Mouse (Mus musculus) mature B cell (primary cell): ENCODE measurements around the gene Grid2.

Source experiments
- in situ Hi-C: fragments of 300-500 bp; cut with MboI; formaldehyde crosslinking; loops from 2 replicates; pipeline ENCODE4 v1.14.3; 2019

Grid2 gene

DNA sequence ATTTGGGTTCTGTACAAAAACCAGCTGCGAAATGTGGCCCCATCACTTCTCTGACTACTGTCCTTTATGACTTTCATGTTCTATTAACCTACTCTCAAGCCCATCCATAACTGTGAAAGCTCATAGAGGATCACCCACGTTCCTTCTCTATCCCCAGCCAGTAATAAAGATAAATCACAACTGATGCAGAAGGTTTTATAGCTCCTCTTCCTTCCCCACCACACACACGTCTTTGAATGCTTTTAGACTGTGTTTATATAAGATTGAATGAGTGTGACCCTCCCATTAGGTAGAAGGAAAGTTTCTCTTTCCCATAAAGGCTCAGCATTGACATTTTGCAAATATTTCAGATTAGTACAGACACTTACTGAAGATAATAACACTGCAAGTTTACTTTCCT is 1350.1 kb downstream of the Grid2 start:
- in situ Hi-C loops, result no loop called here

DNA sequence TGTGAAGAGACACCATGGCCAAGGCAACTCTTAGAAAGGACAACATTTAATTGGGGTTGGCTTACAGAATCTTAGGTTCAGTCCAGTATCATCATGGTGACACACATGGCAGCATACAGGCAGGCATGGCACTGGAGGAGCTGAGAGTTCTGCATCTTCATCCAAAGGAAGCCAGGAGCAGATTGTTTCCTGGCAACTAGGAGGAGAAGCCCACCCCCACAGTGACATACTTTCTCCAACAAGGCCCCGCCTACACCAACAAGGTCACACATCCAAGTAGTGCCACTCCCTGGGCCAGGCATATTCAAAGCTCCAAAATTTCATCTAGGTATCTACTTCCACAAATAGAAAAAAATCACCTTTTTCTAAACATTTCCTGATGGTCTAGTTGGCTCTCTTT is 1351.4 kb downstream of the Grid2 start:
- in situ Hi-C loops, result no loop called here

DNA sequence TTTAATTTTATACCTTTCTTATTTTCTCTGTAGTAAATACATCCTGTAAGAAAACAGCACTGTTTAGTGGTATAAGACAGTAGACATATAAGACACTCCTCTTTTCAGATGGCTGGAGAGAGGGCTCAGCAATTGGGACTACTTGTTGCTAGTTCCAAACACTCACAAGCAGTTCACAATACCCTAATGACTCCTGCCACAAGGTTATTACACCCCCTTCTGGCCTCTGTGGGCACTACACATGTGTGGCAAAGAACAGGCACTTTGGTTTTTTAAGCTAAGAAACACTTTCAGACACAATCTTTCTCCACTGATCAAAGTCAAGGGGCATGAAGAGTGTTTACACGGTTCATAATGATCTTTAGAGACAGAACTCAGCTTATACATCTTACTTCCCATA is 1352.3 kb downstream of the Grid2 start:
- in situ Hi-C loops, result no loop called here

DNA sequence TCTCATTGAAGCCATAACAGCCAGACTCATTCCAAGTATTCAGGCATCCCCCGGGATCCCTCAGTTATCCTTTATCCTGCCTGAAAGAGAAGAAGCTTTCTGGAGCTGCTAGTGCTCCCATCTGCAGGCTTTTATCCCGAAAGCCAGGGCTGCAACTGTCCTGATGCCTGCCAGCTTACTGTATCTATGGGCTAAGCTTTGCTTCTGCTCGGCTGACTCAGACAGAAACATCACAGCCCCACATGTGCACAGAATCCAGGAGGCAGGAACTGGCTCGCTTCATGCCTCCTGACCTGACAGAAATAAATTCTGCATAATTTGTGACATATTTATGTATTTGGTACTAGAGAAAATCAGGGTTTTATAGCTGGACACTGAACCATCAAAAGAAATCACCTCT is 1361.2 kb downstream of the Grid2 start:
- in situ Hi-C loops, result no loop called here

DNA sequence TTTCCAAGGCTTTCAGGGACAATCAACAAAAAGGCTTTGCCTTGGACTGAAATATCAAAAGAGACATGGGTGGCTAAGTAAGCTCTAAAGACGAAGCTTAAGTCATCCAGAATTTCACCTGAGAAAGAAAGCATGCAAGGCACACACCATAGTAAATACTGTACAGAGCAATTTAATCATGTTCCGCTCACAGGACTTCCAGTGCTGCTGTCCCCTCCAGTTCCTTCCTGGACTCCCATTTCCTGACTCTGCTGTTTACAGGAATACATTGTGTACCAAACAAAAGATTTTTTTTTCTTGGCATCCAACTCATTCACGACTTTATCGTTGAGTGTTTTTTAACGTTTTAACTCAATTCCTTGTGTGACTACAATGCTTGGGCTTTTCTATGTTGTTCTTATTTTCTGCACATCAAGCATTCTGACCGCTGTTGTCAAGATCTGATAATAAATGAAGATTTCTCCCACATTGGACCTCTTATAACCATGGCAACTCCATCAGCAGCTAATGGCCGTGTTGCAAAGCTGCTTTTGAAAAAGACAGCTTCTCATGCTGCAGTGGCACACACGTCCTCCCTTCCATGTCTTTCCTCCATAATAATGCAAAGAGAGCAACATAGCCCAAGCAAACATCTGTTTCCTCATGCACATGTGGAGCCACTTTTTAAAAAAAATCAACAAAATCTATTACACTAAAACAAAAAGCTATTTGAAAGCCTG is 1361.9 kb downstream of the Grid2 start:
- in situ Hi-C loops, result no loop called here

DNA sequence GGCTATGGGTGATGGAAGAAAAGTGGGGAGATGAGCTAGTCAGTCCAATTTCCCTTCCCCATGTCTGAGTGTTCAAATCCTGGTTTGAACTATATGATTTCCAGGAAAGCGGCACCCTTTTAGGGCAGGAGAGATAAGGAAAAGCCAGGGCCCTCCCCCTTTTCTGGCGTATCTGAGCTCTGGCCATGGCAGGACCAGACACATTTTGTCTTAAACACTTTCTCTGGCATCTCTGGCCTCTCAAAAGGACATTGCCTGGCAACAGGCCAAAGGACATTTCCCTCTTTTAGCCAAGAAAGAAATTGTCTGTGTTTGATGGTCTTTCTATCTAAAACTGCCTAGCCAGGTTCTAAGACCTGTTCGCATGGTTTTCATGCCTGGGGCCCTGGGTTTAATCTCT is 1367.7 kb downstream of the Grid2 start:
- in situ Hi-C loops, result no loop called here

DNA sequence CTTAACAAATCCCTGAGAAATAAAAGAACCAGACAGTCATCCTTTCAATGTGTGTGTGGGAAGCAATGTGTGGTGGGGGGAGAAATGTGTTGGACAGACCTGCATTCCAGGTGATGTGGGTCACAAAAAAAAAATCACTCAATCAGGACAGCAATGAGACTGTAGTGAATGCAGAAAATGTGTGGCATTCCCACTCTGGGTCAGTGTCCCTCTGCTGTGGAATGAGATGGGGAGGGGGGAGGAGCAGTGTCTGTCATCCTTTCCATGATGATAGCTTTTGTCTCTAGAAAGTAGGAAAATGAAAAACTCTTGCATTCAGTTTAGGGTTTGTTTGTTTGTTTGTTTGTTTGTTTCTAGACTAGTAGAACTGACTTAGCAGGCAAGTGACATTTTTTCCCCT is 1392.0 kb downstream of the Grid2 start:
- in situ Hi-C loops, result no loop called here

DNA sequence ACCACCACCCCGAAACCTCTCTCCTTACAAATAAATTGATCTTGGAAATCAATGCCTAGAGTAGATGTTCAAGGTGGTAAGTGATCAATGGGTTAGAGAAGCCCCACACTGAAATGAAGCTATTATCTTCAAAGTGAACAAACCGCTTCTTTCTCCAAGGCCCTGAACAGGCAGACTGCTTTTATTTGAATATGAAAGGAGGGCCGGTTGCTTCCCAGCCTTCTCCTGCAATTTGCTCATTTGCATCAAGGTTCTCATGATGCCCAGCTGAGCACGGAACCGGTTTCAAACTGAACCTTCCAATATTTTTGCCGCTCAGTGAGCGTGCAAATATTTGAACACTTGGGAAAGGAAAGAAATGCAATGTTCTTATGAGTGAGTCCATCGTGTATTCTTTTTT is 1392.5 kb downstream of the Grid2 start:
- in situ Hi-C loops, result no loop called here

DNA sequence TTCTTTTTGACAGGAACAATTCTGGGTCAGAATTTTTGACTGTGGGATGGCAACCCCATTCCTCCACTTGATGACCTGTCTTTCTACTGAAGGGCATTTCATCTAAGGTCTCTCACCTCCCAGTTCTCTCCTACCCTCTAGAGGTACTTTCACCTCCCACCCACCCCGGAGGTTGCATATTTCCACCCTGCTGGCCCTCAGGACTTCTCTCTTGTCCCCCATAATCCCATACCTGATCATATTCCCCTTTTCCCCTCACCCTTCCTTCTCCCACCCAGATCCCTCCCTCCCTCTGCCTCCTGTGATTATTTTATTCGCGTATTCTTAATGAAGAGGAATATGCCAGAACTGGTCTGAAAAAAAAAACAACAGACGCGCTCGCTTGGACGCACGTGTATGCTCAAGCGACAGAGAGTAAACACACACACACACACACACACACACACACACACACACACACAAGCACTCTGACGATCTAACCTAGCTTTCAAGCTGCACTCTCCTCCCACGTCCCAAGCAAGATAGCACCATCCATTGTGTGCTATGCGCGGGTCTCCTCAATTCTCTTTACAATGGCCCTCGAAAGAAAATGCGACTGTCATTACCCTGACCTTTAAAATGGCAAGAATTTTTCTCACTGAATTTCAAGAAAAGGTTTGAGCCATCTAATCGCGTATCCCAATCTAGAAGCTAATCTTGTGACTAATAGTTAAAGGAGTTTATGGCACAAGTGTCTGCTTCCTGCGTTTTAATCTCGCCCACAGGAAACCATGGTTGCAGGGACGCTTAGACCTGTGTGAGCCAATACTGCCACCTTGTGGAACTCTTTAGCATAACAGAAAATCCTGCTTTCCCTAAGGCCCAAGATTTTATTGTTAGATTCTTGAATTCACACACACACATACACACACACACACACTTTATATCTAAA is 1393.9 kb downstream of the Grid2 start:
- in situ Hi-C loops, result no loop called here

DNA sequence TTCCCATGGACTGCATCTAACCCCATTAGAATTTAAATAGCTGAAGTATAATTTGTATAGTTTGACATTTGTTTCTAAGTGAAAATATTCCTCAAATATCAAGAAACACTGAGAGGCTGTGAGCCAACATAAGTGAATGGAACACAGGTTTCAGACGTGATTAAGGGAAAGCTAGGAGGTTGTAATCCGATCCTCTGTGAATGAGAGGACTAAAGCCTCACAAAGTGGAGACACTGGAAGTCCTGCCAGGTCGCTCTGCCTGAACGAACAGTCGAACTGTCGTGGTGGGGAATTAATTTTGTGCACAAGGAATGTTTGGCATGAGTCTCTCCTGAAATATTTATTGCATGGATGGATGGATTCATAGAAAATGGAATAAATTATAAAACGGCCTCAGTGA is 1395.1 kb downstream of the Grid2 start:
- in situ Hi-C loops, result no loop called here

DNA sequence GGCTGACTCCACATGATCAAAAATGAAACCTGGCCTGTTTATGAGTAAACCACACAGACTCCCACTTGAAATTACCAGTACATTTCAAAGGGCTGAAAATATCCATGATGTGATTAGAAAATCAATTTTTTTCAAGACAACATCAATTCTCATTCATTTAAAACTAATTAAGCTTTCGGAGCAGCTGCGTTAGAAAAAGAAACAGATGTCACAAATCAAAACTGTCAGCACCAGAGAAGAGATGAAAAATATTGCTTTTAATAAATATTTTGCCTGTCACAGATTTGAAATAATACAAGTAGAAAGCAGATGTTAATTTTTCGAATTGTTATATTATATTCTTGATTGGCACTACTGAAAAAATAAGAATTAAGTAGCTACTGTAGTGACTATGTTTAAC is 1415.3 kb downstream of the Grid2 start:
- in situ Hi-C loops, result no loop called here

DNA sequence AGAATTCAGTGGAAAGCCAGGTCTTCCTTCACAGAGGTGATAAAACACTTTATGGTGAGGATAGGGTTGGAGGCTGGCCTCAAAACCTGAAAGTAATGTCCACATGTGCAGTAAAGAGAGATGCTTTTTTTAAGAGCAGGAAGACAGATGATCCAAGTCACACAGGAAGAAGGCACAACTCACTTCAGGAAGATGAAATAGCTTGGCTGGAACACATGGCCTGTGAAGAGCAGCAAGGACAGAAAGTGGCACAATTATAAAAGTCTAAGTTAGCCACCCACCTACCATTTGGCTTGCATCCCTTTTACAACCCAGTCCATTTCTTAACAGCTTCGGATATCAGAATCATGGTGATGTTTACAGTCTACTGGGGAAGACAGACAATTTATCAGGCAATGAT is 1423.1 kb downstream of the Grid2 start:
- in situ Hi-C loops, result no loop called here

DNA sequence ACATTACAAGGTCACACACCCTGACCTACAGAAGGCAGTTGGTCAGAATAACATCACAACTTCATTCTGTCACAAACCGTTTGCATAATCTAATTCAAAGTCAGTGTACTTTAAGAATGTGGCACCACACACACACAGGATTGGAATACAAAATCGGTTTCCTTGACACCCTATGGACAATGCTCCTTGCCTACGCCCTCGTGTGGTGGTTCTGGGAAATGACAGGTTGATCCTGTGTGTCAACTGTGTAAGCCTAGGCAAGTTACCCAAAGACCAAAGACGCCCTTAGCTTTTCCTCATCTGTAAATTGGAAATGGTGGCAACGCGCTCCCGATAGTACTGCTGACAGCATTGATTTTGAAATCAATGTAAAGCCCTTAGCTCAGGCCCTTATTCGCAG is 1428.3 kb downstream of the Grid2 start:
- in situ Hi-C loops, result no loop called here

DNA sequence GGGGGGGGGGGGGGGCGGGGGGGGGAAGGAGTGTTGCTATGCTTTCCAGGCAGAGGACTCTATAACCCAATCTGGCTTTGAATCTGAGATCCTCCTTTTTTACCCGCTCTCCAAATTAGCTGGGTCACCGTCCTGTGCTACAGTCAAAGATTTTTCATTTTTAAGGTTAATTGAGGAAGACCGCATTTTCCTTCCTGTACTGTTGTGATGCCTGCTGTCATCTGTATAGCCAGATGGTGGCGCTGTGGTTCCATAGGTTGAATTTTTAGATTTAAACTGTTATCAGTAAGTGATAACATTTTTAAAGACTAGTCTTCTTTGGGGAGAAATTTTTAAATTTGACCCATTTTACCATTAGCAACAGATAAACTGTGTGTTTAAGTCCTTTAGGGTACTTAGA is 1429.3 kb downstream of the Grid2 start:
- in situ Hi-C loops, result no loop called here

DNA sequence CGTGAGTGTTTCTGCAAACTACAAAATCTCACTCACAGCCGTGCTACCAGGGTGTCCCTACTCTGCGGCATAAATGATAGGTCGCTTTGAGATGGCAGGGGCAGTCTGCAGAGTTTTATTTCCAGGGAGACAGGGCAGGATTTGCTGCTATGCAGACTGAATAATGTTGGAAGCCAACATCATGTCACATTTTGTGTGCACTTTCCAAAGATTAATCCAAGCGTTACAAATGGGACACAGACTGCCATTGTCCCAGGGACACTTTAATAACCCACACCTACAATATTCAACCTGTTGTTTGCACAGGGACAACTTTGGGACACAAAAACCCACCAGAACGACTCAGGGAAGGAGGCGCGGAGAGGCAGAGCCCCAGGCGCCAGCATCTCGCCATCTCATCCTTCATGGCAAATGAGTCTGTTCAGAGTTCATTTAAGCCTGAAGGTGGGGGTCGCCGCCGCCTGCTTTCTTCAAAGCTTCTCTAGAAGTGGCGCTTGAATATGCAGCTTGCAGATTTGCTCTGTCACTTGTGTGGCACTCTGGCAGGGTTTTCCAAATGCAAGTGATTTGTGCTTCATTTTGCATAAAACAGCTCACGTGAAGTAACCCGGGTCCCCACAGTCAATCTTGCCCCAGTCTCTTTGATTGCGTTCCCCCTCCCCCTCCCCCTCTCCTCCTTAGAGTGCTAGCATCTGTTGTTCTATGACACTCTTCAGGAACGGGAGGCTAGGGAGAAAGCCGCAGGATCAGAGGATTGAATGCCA is 1432.7 kb downstream of the Grid2 start:
- in situ Hi-C loops, result no loop called here

DNA sequence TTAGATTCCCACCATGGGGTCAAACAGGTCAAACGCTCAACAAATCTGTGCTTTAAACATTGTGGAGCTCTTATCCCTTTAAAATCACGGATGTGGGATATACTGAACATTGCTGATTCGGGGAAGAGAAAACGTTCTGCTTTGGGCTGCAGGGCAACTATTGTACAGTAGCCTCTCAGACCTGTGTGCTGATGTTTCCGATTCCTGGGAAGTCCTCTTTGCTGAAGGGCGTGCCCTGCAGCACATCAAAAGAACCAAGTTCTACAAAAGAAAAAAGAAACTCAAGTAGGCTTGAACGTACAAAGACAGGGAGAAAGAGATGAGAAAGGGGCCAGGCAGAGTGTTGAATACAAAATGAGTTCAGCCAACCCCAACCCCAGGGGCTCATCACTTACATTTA is 1439.0 kb downstream of the Grid2 start:
- in situ Hi-C loops, result no loop called here

DNA sequence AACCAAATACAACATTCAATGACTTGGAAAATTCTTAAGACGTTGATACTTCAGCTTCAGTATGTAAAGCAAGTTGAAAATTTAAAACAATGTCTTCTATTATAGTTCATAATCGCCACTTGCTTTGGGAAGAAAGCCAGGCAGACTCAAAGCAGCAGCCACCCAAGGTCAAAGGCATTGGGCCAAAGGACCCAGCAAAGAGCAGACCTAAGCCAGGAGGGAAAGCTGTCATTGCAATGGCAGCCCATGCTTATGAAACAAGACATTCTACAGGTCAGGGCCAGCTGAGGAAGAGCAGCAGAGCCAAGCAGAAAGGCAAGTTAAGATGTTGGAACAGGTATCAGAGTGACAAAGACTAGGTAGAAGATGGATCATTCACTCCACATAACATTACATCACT is 1448.0 kb downstream of the Grid2 start:
- in situ Hi-C loops, result no loop called here

DNA sequence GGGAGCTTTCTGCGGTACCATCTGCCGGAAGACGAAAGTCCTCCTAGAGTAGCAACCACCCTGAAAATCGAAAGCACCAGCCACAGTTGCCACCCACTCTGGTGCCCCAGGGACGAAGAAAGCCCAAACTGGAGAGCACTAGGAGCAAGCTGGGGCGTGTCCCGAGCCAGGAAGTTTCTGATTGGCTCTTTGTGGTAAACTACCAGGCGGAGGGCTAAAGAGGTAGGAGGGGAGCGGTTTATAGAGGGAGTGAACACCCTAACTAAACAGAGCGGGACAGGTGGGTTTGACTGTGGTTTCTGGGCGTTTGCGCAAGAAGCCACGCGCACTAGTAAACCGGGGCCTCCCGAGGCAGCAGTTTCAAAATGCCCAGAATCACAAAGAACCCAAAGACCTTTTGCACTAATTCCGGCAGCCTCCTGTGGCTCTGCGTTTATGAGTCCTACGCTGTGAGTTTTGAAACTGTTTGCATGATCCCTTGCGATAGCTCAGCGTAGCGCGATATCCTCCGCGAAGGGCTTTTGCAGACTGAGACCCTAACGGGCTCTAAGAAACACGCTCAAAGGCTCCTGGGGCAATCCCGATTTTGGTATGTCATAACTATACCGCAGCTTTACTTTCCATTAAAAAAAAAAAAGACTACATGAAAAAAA is 1472.2 kb downstream of the Grid2 start:
- in situ Hi-C loops, result no loop called here

DNA sequence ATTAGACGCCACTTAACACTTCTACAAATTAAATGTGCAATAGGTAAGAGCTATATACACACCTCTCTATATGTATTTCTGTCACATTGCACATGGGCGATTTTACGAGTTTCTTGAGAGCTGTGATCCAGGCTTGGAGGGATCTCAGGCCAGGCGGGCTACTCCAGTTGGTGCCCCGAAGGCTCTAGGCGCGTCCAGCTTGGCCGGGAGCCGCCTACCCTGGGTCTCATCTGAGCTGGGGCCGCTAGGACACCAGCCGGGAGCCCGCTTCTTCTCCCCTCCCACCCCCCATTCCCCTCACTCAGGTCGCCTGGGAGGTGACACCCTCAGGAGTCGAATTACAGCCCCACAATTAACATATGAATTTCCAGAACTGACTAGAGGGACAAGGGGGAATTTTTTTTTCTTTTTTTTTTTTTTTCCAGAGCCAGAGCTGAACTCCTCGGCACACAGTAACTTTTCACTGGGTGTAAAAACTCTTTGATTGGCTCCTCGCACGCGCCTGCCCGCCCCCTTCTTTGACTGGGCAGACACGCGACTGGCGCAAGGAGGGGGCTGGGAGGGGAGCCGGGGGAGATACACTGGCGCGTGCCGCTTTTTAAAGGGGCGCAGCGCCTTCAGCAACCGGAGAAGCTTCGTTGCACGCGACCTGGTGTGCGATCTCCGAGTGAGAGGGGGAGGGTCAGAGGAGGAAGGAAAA is 1473.0 kb downstream of the Grid2 start, which contains the start of gene Atoh1:
Atoh1 (plus strand) TSS at position 627 of the 700 bp plus-strand sequence.
- in situ Hi-C loops, result no loop called here

DNA sequence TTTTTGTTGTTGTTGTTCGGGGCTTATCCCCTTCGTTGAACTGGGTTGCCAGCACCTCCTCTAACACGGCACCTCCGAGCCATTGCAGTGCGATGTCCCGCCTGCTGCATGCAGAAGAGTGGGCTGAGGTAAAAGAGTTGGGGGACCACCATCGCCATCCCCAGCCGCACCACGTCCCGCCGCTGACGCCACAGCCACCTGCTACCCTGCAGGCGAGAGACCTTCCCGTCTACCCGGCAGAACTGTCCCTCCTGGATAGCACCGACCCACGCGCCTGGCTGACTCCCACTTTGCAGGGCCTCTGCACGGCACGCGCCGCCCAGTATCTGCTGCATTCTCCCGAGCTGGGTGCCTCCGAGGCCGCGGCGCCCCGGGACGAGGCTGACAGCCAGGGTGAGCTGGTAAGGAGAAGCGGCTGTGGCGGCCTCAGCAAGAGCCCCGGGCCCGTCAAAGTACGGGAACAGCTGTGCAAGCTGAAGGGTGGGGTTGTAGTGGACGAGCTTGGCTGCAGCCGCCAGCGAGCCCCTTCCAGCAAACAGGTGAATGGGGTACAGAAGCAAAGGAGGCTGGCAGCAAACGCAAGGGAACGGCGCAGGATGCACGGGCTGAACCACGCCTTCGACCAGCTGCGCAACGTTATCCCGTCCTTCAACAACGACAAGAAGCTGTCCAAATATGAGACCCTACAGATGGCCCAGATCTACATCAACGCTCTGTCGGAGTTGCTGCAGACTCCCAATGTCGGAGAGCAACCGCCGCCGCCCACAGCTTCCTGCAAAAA is 1473.7 kb downstream of the Grid2 start:
- in situ Hi-C loops, result no loop called here

DNA sequence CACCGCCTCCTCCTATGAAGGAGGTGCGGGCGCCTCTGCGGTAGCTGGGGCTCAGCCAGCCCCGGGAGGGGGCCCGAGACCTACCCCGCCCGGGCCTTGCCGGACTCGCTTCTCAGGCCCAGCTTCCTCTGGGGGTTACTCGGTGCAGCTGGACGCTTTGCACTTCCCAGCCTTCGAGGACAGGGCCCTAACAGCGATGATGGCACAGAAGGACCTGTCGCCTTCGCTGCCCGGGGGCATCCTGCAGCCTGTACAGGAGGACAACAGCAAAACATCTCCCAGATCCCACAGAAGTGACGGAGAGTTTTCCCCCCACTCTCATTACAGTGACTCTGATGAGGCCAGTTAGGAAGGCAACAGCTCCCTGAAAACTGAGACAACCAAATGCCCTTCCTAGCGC is 1474.4 kb downstream of the Grid2 start:
- in situ Hi-C loops, result no loop called here
